Mouse (Mus musculus): ENCODE results near the gene Magohb. TPM values are rescaled to one million over a fixed set of nuclear protein-coding genes. Genes with fewer than 3 reads are reported as not detected.
"Not testable (repeated sequence)": the region's sequence is repeated elsewhere in the genome, so short reads cannot be mapped to it uniquely, and the experiment has no call there.

Magohb gene
- polyA plus RNA-seq, 1 experiment from 2014 or later: 68.5 TPM

- peak; percentile 85 for ATAC-seq
- H3K9ac ChIP-seq: no peak overlapping the region
- no peaks in the 10 kb centered on the region for H3K9me3 ChIP-seq
- H3K36me3 ChIP-seq: no peaks in the 10 kb centered on the region
- H3K4me3 ChIP-seq (replicated peaks): no peak overlapping the region
- no peak overlapping the region for H3K4me2 ChIP-seq (replicated peaks)
- WGBS: 70% methylated on average over 5 of the region's 5 CpGs
- peaks cover 5% of the 10 kb centered on the region; the same call in 1 of the 2 replicates for H3K4me1 ChIP-seq (replicated peaks)
- H3K27ac ChIP-seq: peak overlapping the region; percentile 61
- H3K27me3 ChIP-seq (replicated peaks): no peaks in the 10 kb centered on the region
These were observed 872 bp upstream of the Magohb start for GRCm38 (mm10) chr6:131293916-131294315.

- WGBS: 13% methylated on average over 10 of the region's 10 CpGs
- Histone ChIP-seq H3K4me2 (replicated peaks) (peak overlapping the region; percentile 68), H3K27ac (peak overlapping the region; percentile 83; the same call in 1 of the 2 replicates), H3K4me1 (replicated peaks) (peaks cover 5% of the 10 kb centered on the region; the same call in 1 of the 2 replicates), H3K9ac (peak overlapping the region; percentile 46), H3K9me3 (no peaks in the 10 kb centered on the region), H3K27me3 (replicated peaks) (no peaks in the 10 kb centered on the region), H3K36me3 (0 out of 2 replicates have a peak, but pooled peaks cover 2% of the 10 kb centered on the region), H3K4me3 (replicated peaks) (peak overlapping the region; percentile 50)
- ATAC-seq: peak; percentile 10
These were observed 611 bp downstream of the Magohb start for GRCm38 (mm10) chr6:131292276-131292990.

DNA sequence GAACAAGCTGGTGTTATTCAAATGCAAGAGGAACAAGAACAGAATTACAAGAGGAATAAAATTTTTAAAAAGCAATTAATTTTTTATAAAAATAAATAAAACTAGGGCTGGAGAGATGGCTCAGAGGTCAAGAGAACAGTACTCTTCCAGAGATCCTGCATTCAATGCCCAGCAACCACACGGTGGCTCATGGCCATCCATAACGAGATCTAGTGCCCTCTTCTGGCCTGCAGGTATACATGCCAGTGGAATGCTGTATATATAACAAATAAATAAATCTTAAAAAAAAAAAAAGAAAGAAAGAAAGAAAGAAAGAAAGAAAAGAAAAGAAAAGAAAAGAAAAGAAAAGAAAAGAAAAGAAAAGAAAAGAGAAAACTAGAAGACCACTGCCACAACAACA is 2.6 kb downstream of the Magohb start:
- no peak overlapping the region for H3K27ac ChIP-seq

DNA sequence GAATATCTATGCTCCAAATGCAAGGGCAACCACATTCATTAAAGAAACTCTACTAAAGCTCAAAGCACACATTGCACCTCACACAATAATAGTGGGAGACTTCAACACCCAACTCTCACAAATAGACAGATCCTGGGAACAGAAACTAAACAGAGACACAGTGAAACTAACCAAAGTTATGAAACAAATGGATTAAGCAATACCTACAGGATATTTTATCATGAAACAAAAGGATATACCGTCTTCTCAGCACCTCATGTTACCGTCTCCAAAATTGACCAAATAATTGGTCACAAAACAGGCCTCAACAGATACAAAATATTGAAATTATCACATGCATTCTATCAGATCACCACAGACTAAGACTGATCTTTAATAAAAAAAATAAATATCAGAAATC is 14.9 kb downstream of the Magohb start:
- WGBS: 91% methylated on average over 2 of the region's 2 CpGs
- H3K4me3 ChIP-seq (replicated peaks); H3K4me2 ChIP-seq (replicated peaks); H3K27ac ChIP-seq; H3K36me3 ChIP-seq; H3K9ac ChIP-seq; H3K4me1 ChIP-seq (replicated peaks); ATAC-seq; H3K27me3 ChIP-seq (replicated peaks); H3K9me3 ChIP-seq: not testable (repeated sequence)

More for the DNA sequence above, 2.6 kb downstream of the Magohb start:
- no peak overlapping the region for H3K9ac ChIP-seq
- no peaks in the 10 kb centered on the region for H3K9me3 ChIP-seq
- no peak overlapping the region for H3K4me2 ChIP-seq (replicated peaks)
- 16% methylated on average over 2 of the region's 2 CpGs for WGBS
- no peaks in the 10 kb centered on the region for H3K27me3 ChIP-seq (replicated peaks)
- no peak overlapping the region for H3K4me3 ChIP-seq (replicated peaks)
- ATAC-seq: no peak
- peaks cover 5% of the 10 kb centered on the region; the same call in 1 of the 2 replicates for H3K4me1 ChIP-seq (replicated peaks)
- 0 out of 2 replicates have a peak, but pooled peaks cover 2% of the 10 kb centered on the region for H3K36me3 ChIP-seq

- Histone ChIP-seq H3K9ac (no peak overlapping the region), H3K9me3 (no peaks in the 10 kb centered on the region), H3K27me3 (replicated peaks) (no peaks in the 10 kb centered on the region), H3K27ac (no peak overlapping the region), H3K4me2 (replicated peaks) (no peak overlapping the region), H3K36me3 (no peaks in the 10 kb centered on the region), H3K4me3 (replicated peaks) (no peak overlapping the region), H3K4me1 (replicated peaks) (no peaks in the 10 kb centered on the region)
- no peak for ATAC-seq
- 78% methylated on average over 4 of the region's 4 CpGs for WGBS
These were observed 16.4 kb downstream of the Magohb start for GRCm38 (mm10) chr6:131276659-131277058.

DNA sequence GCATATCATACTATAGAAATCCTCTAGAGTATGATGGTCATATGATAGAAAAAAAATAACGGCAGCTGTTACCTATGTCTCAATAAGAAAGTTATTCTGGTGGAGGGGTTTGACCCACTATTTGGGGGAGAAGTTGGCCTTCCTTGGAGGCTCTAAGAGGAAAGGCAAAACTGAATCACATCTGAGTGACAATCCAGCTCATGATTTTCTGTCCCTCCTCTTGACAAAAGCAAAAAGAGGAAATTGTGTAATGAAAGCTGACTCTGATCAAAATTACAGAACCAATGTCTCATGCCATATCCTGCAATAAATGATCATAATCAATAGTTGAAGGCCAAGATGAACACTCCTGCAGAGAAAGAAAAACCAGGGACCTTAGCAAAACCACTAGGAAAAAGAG is 20.7 kb downstream of the Magohb start:
- Histone ChIP-seq H3K27ac (no peak overlapping the region), H3K4me3 (replicated peaks) (no peak overlapping the region), H3K9me3 (no peaks in the 10 kb centered on the region), H3K4me2 (replicated peaks) (no peak overlapping the region), H3K27me3 (replicated peaks) (no peaks in the 10 kb centered on the region), H3K9ac (no peak overlapping the region), H3K36me3 (no peaks in the 10 kb centered on the region), H3K4me1 (replicated peaks) (no peaks in the 10 kb centered on the region)
- ATAC-seq: no peak
- 92% methylated on average over 1 of the region's 1 CpGs for WGBS

DNA sequence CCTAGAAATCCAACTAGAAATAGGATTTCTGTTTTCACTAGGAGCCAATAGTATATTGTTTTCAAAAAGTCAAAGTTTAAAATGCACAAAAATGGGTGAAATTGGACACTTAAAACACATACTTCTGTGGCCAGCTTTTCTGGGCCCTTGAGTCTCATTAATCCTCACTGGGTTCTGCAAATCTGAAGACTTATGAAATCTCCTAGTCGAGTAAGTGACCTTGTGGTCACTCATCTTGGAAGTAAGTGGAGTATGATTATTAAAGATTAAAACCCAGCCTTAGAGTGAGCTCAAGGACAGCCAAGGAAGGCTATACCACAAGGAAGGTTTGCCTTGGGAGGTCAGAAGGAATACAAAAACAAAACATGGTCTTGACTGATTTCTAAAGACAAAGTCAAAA is 22.7 kb downstream of the Magohb start:
- no peak for ATAC-seq
- Histone ChIP-seq H3K4me2 (replicated peaks) (no peak overlapping the region), H3K27me3 (replicated peaks) (no peaks in the 10 kb centered on the region), H3K9ac (no peak overlapping the region), H3K27ac (no peak overlapping the region), H3K9me3 (no peaks in the 10 kb centered on the region), H3K4me1 (replicated peaks) (no peaks in the 10 kb centered on the region), H3K4me3 (replicated peaks) (no peak overlapping the region), H3K36me3 (no peaks in the 10 kb centered on the region)
- 50% methylated on average over 1 of the region's 1 CpGs for WGBS

- H3K9ac ChIP-seq: no peak overlapping the region
- H3K4me3 ChIP-seq (replicated peaks): no peak overlapping the region
- WGBS: 92% methylated on average over 2 of the region's 2 CpGs
- H3K36me3 ChIP-seq: no peaks in the 10 kb centered on the region
- H3K9me3 ChIP-seq: no peaks in the 10 kb centered on the region
- no peaks in the 10 kb centered on the region for H3K4me1 ChIP-seq (replicated peaks)
- ATAC-seq: no peak
- H3K27ac ChIP-seq: no peak overlapping the region
- H3K27me3 ChIP-seq (replicated peaks): no peaks in the 10 kb centered on the region
- H3K4me2 ChIP-seq (replicated peaks): no peak overlapping the region
These were observed 23.4 kb downstream of the Magohb start for GRCm38 (mm10) chr6:131269599-131269998.

- Histone ChIP-seq H3K4me1 (replicated peaks) (no peaks in the 10 kb centered on the region), H3K27me3 (replicated peaks) (no peaks in the 10 kb centered on the region), H3K36me3 (no peaks in the 10 kb centered on the region), H3K4me3 (replicated peaks) (no peak overlapping the region), H3K9me3 (no peaks in the 10 kb centered on the region), H3K4me2 (replicated peaks) (no peak overlapping the region), H3K27ac (no peak overlapping the region), H3K9ac (no peak overlapping the region)
- 86% methylated on average over 5 of the region's 5 CpGs for WGBS
- no peak for ATAC-seq
These were observed 28.9 kb downstream of the Magohb start for GRCm38 (mm10) chr6:131264175-131264574.

DNA sequence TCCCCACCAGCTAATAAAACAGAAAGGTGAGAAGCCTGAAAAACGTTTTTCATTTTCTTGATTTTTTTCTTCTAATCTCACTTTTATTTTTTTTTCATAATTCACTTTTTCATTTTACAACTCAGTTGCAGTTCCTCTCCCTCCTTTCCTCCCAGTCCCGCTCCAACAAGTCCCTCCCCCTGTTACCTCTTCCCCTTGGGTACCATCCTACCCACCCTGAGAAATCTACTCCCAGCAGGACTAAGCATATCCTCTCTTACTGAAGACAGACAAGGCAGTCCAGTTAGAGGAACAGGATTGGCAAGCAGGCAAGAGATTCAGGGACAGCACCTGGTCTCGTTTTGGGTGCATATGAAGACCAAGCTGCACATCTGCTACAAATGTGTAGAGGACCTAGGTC is 30.3 kb downstream of the Magohb start:
- ATAC-seq: no peak
- no peak overlapping the region for H3K4me2 ChIP-seq (replicated peaks)
- H3K4me3 ChIP-seq (replicated peaks): no peak overlapping the region
- 66% methylated on average over 3 of the region's 3 CpGs for WGBS
- no peaks in the 10 kb centered on the region for H3K27me3 ChIP-seq (replicated peaks)
- H3K27ac ChIP-seq: no peak overlapping the region
- H3K4me1 ChIP-seq (replicated peaks): no peaks in the 10 kb centered on the region
- no peaks in the 10 kb centered on the region for H3K36me3 ChIP-seq
- H3K9me3 ChIP-seq: no peaks in the 10 kb centered on the region
- H3K9ac ChIP-seq: no peak overlapping the region

DNA sequence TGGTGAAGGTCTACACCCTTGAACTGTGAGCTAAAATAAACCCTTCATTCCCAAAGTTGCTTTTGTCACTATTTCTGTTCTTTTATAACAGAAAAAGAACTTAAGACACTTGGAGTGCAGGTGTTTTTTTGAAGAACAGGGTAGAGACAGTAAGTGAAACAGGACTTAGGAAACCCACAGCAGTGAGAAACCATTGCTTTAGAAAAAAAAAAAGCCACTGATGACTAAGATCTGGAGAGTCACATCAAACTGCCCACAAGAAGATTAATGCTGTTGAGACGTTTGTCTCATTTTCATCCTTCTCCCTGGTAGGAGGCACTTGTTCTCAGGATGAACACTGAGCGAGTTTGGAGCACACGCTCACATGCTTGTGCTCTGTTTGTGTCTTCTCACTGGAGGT is 31.0 kb downstream of the Magohb start:
- Histone ChIP-seq H3K9me3 (no peaks in the 10 kb centered on the region), H3K9ac (no peak overlapping the region), H3K36me3 (no peaks in the 10 kb centered on the region), H3K4me2 (replicated peaks) (no peak overlapping the region), H3K4me3 (replicated peaks) (no peak overlapping the region), H3K27ac (no peak overlapping the region), H3K27me3 (replicated peaks) (no peaks in the 10 kb centered on the region), H3K4me1 (replicated peaks) (no peaks in the 10 kb centered on the region)
- ATAC-seq: no peak
- 85% methylated on average over 3 of the region's 3 CpGs for WGBS

DNA sequence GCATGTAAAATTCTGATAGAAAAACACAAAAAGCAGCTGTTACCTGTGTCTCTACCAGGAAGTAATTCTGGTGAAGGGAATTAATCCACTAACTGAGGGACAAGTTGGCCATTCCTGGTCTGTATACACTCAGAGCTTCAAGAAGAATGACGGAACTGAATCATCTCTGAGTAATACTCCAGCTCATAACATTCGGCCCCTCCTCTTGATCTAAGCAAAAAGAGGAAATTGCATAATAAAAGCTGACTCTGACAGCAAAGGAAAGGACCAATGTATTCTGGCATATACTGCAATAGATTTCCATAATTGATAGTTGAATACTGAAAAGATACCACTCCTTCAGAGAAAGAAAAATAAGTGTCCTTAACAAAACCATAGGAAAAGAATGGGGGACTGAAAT is 45.8 kb downstream of the Magohb start, which contains the start of gene Klra2:
Klra2 (minus strand) TSS at position 157 of the 400 bp plus-strand sequence.
- Histone ChIP-seq H3K27me3 (replicated peaks) (no peaks in the 10 kb centered on the region), H3K4me2 (replicated peaks) (no peak within 1 kb of the TSS), H3K36me3 (no peaks in the 10 kb centered on the region), H3K9me3 (no peaks in the 10 kb centered on the region), H3K4me3 (replicated peaks) (no peak within 1 kb of the TSS), H3K4me1 (replicated peaks) (no peaks in the 10 kb centered on the region), H3K27ac (no peak within 1 kb of the TSS), H3K9ac (no peak within 1 kb of the TSS)
- WGBS: 69% methylated on average over 2 of the region's 2 CpGs
- ATAC-seq: no peak

DNA sequence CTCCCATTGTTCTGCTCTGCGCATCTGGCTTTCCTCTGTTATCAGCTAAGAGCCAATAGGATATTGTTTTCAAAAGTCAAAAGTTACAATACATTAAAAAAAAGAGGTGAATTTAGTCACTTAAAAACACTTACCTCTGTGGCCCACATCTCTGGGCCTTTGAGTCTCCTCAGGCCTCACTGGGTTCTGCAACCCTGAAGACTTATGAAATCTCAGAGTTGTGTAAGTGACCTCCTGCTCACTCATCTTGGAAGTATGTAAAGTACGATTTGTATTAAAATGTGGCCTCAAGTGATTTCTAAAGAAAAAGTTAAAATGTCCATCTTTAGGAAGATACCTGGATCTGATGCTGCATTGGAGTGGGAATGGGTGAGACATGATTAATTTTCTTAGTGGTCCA is 48.0 kb downstream of the Magohb start:
- H3K36me3 ChIP-seq: no peaks in the 10 kb centered on the region
- no peak overlapping the region for H3K9ac ChIP-seq
- no peaks in the 10 kb centered on the region for H3K27me3 ChIP-seq (replicated peaks)
- H3K4me2 ChIP-seq (replicated peaks): no peak overlapping the region
- H3K4me1 ChIP-seq (replicated peaks): no peaks in the 10 kb centered on the region
- WGBS: 77% methylated on average over 2 of the region's 2 CpGs
- no peaks in the 10 kb centered on the region for H3K9me3 ChIP-seq
- ATAC-seq: no peak
- H3K27ac ChIP-seq: no peak overlapping the region
- no peak overlapping the region for H3K4me3 ChIP-seq (replicated peaks)

Measured in intestine, embryonic 15.5 days (tissue).